Mouse (Mus musculus) embryo, embryonic 9.5 days (tissue): Measurements from ENCODE around the gene Mst1r.

Experiments
- DNase-seq: peaks from one replicate; pipeline ENCODE4 v3.0.0-alpha.2; 2017; ENCODE audit errors: extremely low spot score

The Mst1r gene

GRCm38 (mm10) chr9:107955613-107956289 is 49.1 kb downstream of the Mst1r start:
- DNase-seq, result no peak

DNA sequence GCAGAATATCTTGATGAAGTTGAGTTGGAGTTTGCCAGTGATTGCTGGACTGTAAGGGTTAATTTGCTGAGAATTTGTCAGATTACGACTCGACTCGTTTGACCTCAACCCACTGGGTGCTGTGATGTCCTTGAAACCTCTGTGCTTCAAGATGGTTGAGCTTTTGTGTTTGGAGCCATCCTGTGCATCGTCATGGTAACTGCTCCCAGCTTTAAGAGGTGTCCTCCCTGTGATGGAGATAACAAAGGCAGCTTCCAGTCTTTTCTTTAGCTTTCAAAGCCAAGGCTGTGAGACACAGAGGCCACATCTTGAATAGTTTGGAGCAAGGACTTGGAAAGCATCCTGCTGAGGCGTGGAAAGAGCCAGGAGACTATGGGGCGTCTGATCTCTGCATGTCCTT is 50.5 kb downstream of the Mst1r start:
- no peak for DNase-seq

GRCm38 (mm10) chr9:107959896-107960295 is 53.2 kb downstream of the Mst1r start:
- no peak for DNase-seq

DNA sequence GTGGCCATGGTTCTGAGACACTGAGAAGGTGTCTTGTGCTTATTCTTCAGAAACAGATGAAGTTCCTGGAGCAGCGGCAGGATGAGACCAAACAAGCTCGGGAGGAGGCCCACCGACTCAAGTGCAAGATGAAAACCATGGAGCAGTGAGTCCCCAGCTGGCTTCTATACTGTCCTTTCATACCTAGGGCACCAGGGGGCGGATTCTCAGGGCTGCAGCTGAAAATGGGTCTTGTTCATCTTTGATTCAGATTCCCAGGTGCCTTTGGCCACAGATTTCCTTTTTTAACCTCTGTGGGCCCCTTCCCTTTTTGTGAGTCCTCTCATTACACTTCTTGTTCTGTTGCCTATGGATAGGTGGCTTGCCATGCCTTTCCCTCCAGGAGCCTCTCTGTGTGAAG is 54.3 kb downstream of the Mst1r start:
- no peak for DNase-seq

GRCm38 (mm10) chr9:107961351-107961762 is 54.7 kb downstream of the Mst1r start:
- no peak for DNase-seq

- DNase-seq, result no peak
These were observed 55.2 kb downstream of the Mst1r start for GRCm38 (mm10) chr9:107961881-107962280.

DNA sequence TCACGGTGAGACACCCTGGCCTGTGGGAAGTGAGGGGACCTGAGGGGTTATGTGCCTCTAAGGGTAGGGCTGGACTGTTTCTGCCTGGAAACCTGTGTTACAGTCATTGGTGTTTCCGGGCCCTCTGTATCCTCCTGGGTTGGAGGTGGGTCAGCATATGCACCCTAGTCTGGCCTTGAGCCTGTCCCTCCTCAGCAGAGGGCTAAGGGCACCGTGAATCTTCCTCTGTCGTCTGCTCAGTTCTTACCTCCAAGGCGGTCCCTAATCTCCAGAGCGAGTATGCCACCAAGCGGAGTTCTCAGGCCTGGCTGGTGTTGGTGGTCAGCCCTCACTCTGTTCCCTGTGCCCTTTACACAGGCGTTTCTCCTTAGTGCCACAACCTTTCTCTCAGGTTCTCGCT is 56.2 kb downstream of the Mst1r start:
- DNase-seq, result no peak

- DNase-seq, result peak; percentile 84
These were observed 57.0 kb downstream of the Mst1r start for GRCm38 (mm10) chr9:107963700-107964099.

- no peak for DNase-seq
These were observed 58.0 kb downstream of the Mst1r start for GRCm38 (mm10) chr9:107964681-107965080.

DNA sequence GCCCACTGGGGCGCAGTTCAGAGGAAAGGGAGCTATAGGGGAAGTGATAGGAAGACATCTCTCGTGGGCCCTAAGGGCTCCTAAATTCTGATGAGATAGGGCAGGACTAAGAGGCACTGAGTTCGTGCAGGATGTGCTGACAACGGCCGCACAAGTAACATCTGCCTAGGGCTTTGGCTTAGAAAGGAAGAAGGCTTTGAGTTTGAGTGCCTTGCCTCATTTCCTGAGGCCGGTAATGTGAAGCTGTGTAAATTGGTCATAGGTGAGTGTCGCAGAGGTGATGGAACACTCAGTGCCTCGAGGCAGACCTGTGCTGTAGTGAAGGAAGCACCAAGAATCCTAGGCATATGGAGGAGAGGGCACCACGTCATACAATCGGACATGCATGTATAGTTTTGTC is 60.0 kb downstream of the Mst1r start:
- no peak for DNase-seq

- DNase-seq, result no peak
These were observed 60.8 kb downstream of the Mst1r start for GRCm38 (mm10) chr9:107967437-107967836.

- no peak for DNase-seq
These were observed 61.9 kb downstream of the Mst1r start for GRCm38 (mm10) chr9:107968531-107968930.
